Mouse (Mus musculus) liver, embryonic 11.5 days (tissue): ENCODE results near the gene Pak1. TPM values are rescaled to one million over a fixed set of nuclear protein-coding genes. Genes with fewer than 3 reads are reported as not detected.

ENCODE experiments used
- ATAC-seq: fragments of 200-750 bp; cut with Nextera tagmentation; replicated peaks from 2 replicates; pipeline ENCODE4 v1.8.0; 2017; ENCODE audit warnings: moderate number of reproducible peaks, mild to moderate bottlenecking, moderate TSS enrichment, moderate library complexity; ENCODE audit not compliant: low FRiP score
- DNase-seq: peaks from one replicate; pipeline ENCODE4 v3.0.0-alpha.2; 2017; ENCODE audit warnings: low spot score
- H3K27ac ChIP-seq: fragments of 300-500 bp; sonication (generic); 2 replicates; pipeline ENCODE4 v1.5.1; 2014; ENCODE audit warnings: mild to moderate bottlenecking, low read depth, low read length, control low read depth
- H3K27me3 ChIP-seq: fragments of 300-500 bp; sonication (generic); replicated peaks from 2 replicates; pipeline ENCODE4 v1.6.1; 2014; ENCODE audit warnings: low read length, mixed read lengths; ENCODE audit not compliant: control insufficient read depth, insufficient read depth
- H3K36me3 ChIP-seq: fragments of 300-500 bp; sonication (generic); 2 replicates; pipeline ENCODE4 v1.6.1; 2014; ENCODE audit warnings: mild to moderate bottlenecking, low read length, moderate library complexity, mixed read lengths; ENCODE audit not compliant: control insufficient read depth, insufficient read depth
- H3K4me1 ChIP-seq: fragments of 300-500 bp; sonication (generic); replicated peaks from 2 replicates; pipeline ENCODE4 v1.6.1; 2014; ENCODE audit warnings: low read length, mixed read lengths; ENCODE audit not compliant: control insufficient read depth, insufficient read depth
- H3K4me2 ChIP-seq: fragments of 300-500 bp; sonication (generic); 2 replicates; pipeline ENCODE4 v1.6.1; 2014; ENCODE audit warnings: mild to moderate bottlenecking, control low read depth, moderate library complexity
- H3K4me3 ChIP-seq: fragments of 300-500 bp; sonication (generic); 2 replicates; pipeline ENCODE4 v1.5.1; 2014; ENCODE audit warnings: low read depth, low read length, control low read depth
- H3K9ac ChIP-seq: fragments of 300-500 bp; sonication (generic); 2 replicates; pipeline ENCODE4 v1.6.1; 2014; ENCODE audit warnings: low read depth, low read length, control low read depth
- H3K9me3 ChIP-seq: fragments of 300-500 bp; sonication (generic); 2 replicates; pipeline ENCODE4 v1.6.1; 2016; ENCODE audit warnings: low read length, inconsistent platforms, mixed read lengths; ENCODE audit not compliant: control insufficient read depth
- WGBS: fragments of 180-500 bp; shearing (Covaris S2); extraction: QIAGEN DNeasy Blood & Tissue Kit; methylation state at CpG from one replicate; pipeline ENCODE4 v1.1.7; 2014; 5-methylcytosine and 5-hydroxymethylcytosine counted together
- polyA plus RNA-seq: library from polyadenylated mRNA; unstranded; fragments of >200 nt; fragmentation: Nextera tagmentation; extraction: Ambion mirVana; gene quantifications from 2 replicates; pipeline ENCODE4 v1.2.1, GENCODE M21; 2014

The Pak1 gene
- polyA plus RNA-seq, 1 experiment from 2014 or later, result 15.4 TPM

DNA sequence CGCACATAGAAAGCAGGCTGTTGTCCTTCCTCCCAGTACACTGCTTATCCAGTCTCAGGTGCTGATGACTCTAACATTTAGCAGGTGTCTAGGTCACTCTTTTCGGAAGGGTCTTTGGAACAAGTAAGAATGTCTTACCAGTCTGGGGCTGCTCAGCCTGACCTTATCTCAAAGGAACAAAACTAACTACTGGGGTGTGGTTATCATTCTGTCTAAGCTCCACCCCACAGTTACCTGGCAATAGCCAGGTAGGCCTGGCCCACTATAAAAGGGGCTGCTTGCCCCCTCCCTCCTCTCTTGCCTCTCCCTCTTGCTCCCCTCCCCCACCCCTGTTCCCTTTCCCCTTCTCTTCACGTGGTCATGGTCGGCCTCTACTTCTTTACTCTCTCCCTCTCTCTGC, 19.3 kb upstream of the Pak1 start:
- no peaks in the 10 kb centered on the region for H3K36me3 ChIP-seq
- H3K9me3 ChIP-seq, result no peaks in the 10 kb centered on the region
- H3K27ac ChIP-seq, result no peak overlapping the region
- ATAC-seq (peak; percentile 51; the same call in 1 of the 2 replicates), DNase-seq (no peak)
- H3K4me3 ChIP-seq, result no peak overlapping the region
- no peaks in the 10 kb centered on the region for H3K27me3 ChIP-seq
- no peak overlapping the region for H3K9ac ChIP-seq
- 64% methylated on average over 4 of the region's 4 CpGs for WGBS
- 0 out of 2 replicates have a peak, but pooled peaks cover 5% of the 10 kb centered on the region for H3K4me1 ChIP-seq
- no peak overlapping the region for H3K4me2 ChIP-seq

DNA sequence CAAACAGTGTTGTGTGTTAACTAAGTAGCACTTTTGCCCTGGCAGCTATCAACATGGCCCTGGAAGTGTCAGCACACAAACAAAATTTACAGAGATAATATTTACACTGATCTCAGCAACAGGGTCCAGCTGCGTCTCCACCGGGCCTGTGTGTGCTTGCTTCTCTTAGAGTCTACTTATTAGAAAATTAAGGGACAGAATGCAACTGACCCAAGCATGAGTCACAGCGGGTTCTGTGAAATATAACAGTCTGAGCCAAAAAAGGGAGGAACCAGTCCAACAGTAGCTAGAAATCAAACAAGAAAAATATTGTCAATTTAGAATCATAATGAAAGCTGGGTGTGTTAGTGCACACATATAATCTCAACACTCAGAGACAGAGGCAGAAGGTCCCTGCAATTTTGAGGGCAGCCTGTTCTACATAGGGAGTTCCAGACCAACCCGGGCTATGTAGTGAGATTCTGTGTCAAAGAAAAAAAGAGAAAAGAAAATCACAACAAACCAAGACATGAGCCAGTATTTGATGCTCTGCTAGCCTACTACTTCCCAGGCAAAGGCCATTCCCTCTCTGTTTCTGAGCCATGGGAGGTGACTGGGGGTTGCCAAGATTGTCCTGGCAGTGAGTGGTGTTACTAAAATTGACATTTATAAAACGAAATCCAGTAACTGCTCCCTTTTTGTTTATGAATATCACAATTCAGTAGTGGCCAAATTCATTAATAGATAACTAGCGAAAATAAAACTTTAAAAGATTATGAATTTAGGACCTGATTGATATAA, 17.3 kb upstream of the Pak1 start:
- H3K4me2 ChIP-seq, result no peak overlapping the region
- 82% methylated on average over 6 of the region's 6 CpGs for WGBS
- no peaks in the 10 kb centered on the region for H3K9me3 ChIP-seq
- H3K4me1 ChIP-seq, result 0 out of 2 replicates have a peak, but pooled peaks cover 5% of the 10 kb centered on the region
- H3K27me3 ChIP-seq, result no peaks in the 10 kb centered on the region
- H3K27ac ChIP-seq, result no peak overlapping the region
- no peak for DNase-seq
- H3K4me3 ChIP-seq, result no peak overlapping the region
- no peaks in the 10 kb centered on the region for H3K36me3 ChIP-seq
- ATAC-seq, result no peak
- no peak overlapping the region for H3K9ac ChIP-seq

DNA sequence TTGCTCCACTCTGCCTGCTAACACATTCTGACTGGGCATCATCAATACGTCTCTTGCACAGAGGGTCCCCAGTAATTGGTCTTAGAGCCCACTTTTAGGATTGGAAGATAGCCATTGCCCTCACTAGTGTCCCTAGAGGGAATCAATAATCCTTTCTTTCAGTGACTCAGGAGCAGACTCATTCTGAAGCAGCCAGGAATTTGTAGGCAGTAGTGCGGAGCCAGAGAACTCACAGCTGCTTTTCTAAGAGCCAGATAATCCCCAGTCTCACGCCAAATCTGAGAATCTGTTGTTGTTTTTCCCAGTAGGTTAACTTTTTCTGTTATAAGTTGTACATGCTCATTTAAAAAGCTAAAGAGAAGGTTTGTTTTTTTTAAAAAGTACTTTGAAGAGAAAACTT, 13.0 kb upstream of the Pak1 start:
- DNase-seq (no peak), ATAC-seq (no peak)
- Histone ChIP-seq H3K9me3 (peaks cover 3% of the 10 kb centered on the region; the same call in 1 of the 2 replicates), H3K9ac (no peak overlapping the region), H3K36me3 (no peaks in the 10 kb centered on the region), H3K27ac (no peak overlapping the region), H3K4me3 (no peak overlapping the region), H3K4me2 (no peak overlapping the region), H3K27me3 (no peaks in the 10 kb centered on the region), H3K4me1 (no peaks in the 10 kb centered on the region)
- WGBS, result 70% methylated on average over 3 of the region's 3 CpGs

DNA sequence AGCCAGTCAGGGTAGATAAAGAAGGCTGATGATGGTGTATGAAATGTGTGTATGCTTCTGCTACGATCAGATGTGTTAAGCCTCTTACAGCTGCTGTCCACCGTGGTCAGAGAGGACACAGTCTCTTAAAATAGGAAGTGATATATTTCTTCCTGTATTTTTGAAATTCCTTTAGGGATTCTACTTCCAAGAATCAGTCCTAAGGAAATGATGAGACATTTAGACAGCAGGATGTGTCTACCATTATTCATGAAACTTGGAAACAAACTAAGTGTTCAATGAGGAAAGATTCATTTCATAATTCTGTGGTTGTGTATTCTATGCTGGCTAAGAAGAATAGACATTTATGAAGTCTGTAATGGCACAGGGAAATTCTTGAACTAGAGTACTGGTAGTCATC, 12.4 kb upstream of the Pak1 start:
- Histone ChIP-seq H3K9me3 (peaks cover 3% of the 10 kb centered on the region; the same call in 1 of the 2 replicates), H3K27me3 (no peaks in the 10 kb centered on the region), H3K36me3 (no peaks in the 10 kb centered on the region), H3K4me3 (no peak overlapping the region), H3K9ac (no peak overlapping the region), H3K27ac (no peak overlapping the region), H3K4me1 (no peaks in the 10 kb centered on the region), H3K4me2 (no peak overlapping the region)
- DNase-seq (no peak), ATAC-seq (no peak)
- WGBS, result 52% methylated on average over 2 of the region's 2 CpGs

- H3K4me2 ChIP-seq, result no peak overlapping the region
- no peaks in the 10 kb centered on the region for H3K36me3 ChIP-seq
- no peaks in the 10 kb centered on the region for H3K27me3 ChIP-seq
- H3K9me3 ChIP-seq, result peaks cover 3% of the 10 kb centered on the region; the same call in 1 of the 2 replicates
- H3K4me1 ChIP-seq, result no peaks in the 10 kb centered on the region
- 78% methylated on average over 4 of the region's 4 CpGs for WGBS
- H3K27ac ChIP-seq, result no peak overlapping the region
- ATAC-seq (no peak), DNase-seq (no peak)
- H3K9ac ChIP-seq, result no peak overlapping the region
- H3K4me3 ChIP-seq, result no peak overlapping the region
Observed at GRCm38 (mm10) chr7:97777191-97777590, 11.2 kb upstream of the Pak1 start.

- Histone ChIP-seq H3K4me1 (no peaks in the 10 kb centered on the region), H3K27me3 (no peaks in the 10 kb centered on the region), H3K36me3 (no peaks in the 10 kb centered on the region), H3K27ac (no peak overlapping the region), H3K4me3 (no peak overlapping the region), H3K9ac (no peak overlapping the region), H3K4me2 (no peak overlapping the region), H3K9me3 (peaks cover 3% of the 10 kb centered on the region; the same call in 1 of the 2 replicates)
- ATAC-seq (no peak), DNase-seq (no peak)
- 91% methylated on average over 1 of the region's 1 CpGs for WGBS
Observed at GRCm38 (mm10) chr7:97780222-97780621, 8.1 kb upstream of the Pak1 start.

DNA sequence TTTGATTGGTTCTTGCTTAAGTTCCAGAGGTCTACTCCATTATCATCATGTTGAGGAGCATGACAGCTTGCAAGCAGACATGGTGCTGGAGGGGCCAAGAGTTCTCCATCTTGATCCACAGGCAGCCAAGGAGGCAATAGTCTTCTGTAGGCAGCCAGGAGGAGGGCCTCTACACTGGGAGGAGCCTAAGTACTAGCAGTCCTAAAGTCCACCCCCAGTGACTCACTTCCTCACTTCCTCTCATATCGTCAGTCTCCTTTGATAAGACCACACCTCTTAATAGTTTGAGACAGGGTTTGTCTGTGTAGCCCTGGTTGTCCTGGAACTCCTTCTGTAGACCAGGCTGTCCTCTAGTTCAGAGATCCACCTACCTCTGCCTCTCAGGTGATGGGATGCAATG, 7.5 kb upstream of the Pak1 start:
- no peak overlapping the region for H3K27ac ChIP-seq
- ATAC-seq, result 0 out of 2 replicates have a peak, but pooled peaks have one; percentile 36
- H3K9me3 ChIP-seq, result peaks cover 3% of the 10 kb centered on the region; the same call in 1 of the 2 replicates

DNA sequence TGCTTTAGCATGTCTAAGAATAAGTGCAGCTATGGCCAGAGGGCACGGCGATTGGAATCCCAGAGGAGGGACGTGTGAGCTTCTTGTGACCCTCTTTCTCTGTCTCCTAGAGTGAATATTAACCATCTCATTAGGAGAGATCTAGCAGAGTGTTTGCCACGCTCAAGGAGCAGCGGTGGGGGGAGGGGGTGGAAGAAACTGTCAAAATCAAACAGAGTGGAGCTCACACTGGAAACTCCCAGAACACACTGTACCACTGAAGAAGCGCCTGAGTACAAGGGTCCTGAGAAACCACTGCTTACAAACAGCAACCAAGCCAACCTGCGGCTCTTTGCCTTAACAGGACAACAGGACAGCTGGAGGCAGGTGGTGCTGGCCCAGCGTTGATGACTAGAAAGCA, 6.8 kb upstream of the Pak1 start:
- H3K27me3 ChIP-seq, result no peaks in the 10 kb centered on the region
- H3K36me3 ChIP-seq, result no peaks in the 10 kb centered on the region
- DNase-seq (no peak), ATAC-seq (no peak)
- H3K4me2 ChIP-seq, result no peak overlapping the region
- no peaks in the 10 kb centered on the region for H3K4me1 ChIP-seq
- H3K9me3 ChIP-seq, result peaks cover 3% of the 10 kb centered on the region; the same call in 1 of the 2 replicates
- H3K27ac ChIP-seq, result no peak overlapping the region
- H3K9ac ChIP-seq, result no peak overlapping the region
- no peak overlapping the region for H3K4me3 ChIP-seq
- WGBS, result 61% methylated on average over 8 of the region's 8 CpGs

More for the DNA sequence above, 7.5 kb upstream of the Pak1 start:
- Histone ChIP-seq H3K4me3 (no peak overlapping the region), H3K36me3 (no peaks in the 10 kb centered on the region), H3K27me3 (no peaks in the 10 kb centered on the region), H3K4me1 (no peaks in the 10 kb centered on the region), H3K4me2 (no peak overlapping the region), H3K9ac (no peak overlapping the region)
- WGBS, result 37% methylated on average over 1 of the region's 1 CpGs
- no peak for DNase-seq

DNA sequence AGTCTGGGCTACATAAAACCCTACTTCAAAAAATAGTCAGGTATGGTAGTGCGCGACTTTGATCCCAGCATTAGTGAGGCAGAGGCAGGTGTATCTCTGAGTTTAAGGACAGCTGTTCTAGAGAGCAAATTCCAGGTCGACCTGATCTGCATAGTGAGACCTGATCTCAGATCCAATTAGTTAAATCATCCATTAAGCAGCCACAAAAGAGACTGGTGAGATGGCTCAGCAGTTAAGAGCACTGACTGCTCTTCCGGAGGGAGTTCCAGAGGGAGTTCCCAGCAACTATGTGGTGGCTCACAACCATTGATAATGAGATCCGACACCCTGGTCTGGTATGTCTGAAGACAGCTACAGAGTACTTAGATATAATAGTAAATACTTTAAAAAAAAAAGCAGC, 4.8 kb upstream of the Pak1 start:
- WGBS, result 61% methylated on average over 5 of the region's 5 CpGs
- ATAC-seq, result no peak
- no peak for DNase-seq
- Histone ChIP-seq H3K9ac (no peak overlapping the region), H3K9me3 (no peaks in the 10 kb centered on the region), H3K4me3 (no peak overlapping the region), H3K27me3 (0 out of 2 replicates have a peak, but pooled peaks cover 5% of the 10 kb centered on the region), H3K36me3 (no peaks in the 10 kb centered on the region), H3K27ac (no peak overlapping the region), H3K4me2 (no peak overlapping the region), H3K4me1 (no peaks in the 10 kb centered on the region; the same call in 1 of the 2 replicates)
